Mouse (Mus musculus): ENCODE results near the gene Cmss1. TPM values are rescaled to one million over a fixed set of nuclear protein-coding genes. Genes with fewer than 3 reads are reported as not detected.

Cmss1 gene
- polyA plus RNA-seq, 1 experiment from 2014 or later: 57.2 TPM

DNA sequence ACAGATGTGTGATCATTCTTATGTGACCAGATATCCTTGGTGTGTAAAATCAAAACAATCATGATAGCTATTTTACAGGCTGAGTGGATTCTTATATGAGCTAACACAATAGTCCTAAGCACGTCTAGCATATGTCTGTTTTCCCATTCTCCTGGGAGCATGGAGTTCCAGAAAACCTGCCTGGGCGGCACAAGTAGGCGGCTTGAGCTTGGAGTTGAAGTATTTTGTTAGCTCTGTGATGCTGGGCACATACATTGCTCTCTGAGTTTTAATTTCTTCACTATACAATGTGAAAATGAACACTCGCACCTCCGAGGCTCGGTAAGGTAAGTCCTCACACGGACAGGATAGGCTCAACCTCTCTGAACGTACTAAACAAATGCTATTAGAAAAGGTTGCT, 116.0 kb downstream of the Cmss1 start:
- Histone ChIP-seq H3K27ac (no peak overlapping the region), H3K4me2 (no peak overlapping the region), H3K4me3 (no peak overlapping the region), H3K36me3 (no peaks in the 10 kb centered on the region), H3K27me3 (no peaks in the 10 kb centered on the region), H3K9me3 (no peaks in the 10 kb centered on the region), H3K9ac (no peak overlapping the region), H3K4me1 (peaks cover 20% of the 10 kb centered on the region)
- ATAC-seq (ENCODE audit: insufficient number of reproducible peaks, insufficient read depth, low FRiP score, low TSS enrichment, low read depth): no peak
- WGBS: 83% methylated on average over 8 of the region's 8 CpGs

DNA sequence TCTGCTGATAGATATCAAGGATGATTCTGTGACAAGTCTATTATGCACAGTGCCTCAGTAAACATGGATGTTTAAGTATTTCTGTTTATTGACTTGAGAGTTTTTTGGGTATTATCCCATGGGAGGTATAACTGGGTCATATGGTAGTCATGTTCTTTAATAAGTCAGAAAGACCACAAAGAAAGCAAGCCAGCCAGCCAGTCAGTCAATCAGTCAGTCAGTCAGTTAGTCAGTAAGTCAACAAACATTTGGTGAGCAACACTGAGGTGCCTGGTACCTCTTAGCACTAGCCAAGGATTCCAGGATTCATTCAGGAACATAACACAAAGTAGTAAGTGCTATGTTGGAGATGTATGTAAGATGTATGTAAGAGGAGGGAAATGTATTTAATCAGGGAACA, 118.0 kb downstream of the Cmss1 start:
- H3K4me2 ChIP-seq: no peak overlapping the region
- no peak overlapping the region for H3K27ac ChIP-seq
- H3K4me1 ChIP-seq: peaks cover 20% of the 10 kb centered on the region
- no peak overlapping the region for H3K4me3 ChIP-seq
- no peaks in the 10 kb centered on the region for H3K36me3 ChIP-seq
- no peak for ATAC-seq (ENCODE audit: insufficient number of reproducible peaks, insufficient read depth, low FRiP score, low TSS enrichment, low read depth)
- H3K9ac ChIP-seq: no peak overlapping the region
- no peaks in the 10 kb centered on the region for H3K27me3 ChIP-seq
- H3K9me3 ChIP-seq: no peaks in the 10 kb centered on the region

DNA sequence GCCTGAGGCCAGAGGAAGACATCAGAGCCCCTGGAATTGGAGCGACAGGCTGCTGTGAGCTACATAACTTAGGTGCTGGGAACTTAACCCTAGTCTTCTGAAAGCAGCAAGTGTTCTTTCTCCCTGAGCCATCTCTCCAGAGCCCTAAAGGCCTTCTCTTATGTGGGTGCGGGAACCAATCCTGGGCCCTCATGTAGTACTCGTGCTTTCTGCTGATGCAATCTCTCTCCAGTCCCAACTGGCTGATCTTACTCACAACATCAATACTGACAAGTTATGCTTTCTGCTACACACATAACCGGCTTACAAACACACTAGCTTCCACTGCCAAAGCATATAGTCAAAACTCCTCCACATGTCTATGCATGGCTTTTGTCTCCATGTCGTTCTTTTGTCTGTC, 120.4 kb downstream of the Cmss1 start:
- Histone ChIP-seq H3K27me3 (no peaks in the 10 kb centered on the region), H3K4me1 (peaks cover 20% of the 10 kb centered on the region), H3K36me3 (no peaks in the 10 kb centered on the region), H3K27ac (0 out of 2 replicates have a peak overlapping the region, but pooled peaks have one; percentile 17), H3K4me3 (no peak overlapping the region), H3K9ac (no peak overlapping the region), H3K9me3 (no peaks in the 10 kb centered on the region), H3K4me2 (no peak overlapping the region)
- 82% methylated on average over 5 of the region's 5 CpGs for WGBS
- ATAC-seq (ENCODE audit: insufficient number of reproducible peaks, insufficient read depth, low FRiP score, low TSS enrichment, low read depth): no peak

- Histone ChIP-seq H3K27ac (no peak overlapping the region), H3K9me3 (no peaks in the 10 kb centered on the region), H3K4me3 (no peak overlapping the region), H3K4me2 (no peak overlapping the region), H3K4me1 (peaks cover 20% of the 10 kb centered on the region), H3K9ac (no peak overlapping the region), H3K36me3 (no peaks in the 10 kb centered on the region), H3K27me3 (no peaks in the 10 kb centered on the region)
- WGBS: 76% methylated on average over 9 of the region's 9 CpGs
- ATAC-seq (ENCODE audit: insufficient number of reproducible peaks, insufficient read depth, low FRiP score, low TSS enrichment, low read depth): no peak
These were observed 121.4 kb downstream of the Cmss1 start for GRCm38 (mm10) chr16:57485265-57485664.

- H3K36me3 ChIP-seq: no peaks in the 10 kb centered on the region
- no peak overlapping the region for H3K9ac ChIP-seq
- 79% methylated on average over 12 of the region's 12 CpGs for WGBS
- no peak for ATAC-seq (ENCODE audit: insufficient number of reproducible peaks, insufficient read depth, low FRiP score, low TSS enrichment, low read depth)
- no peaks in the 10 kb centered on the region for H3K27me3 ChIP-seq
- no peak overlapping the region for H3K27ac ChIP-seq
- peaks cover 20% of the 10 kb centered on the region for H3K4me1 ChIP-seq
- H3K4me3 ChIP-seq: no peak overlapping the region
- no peaks in the 10 kb centered on the region for H3K9me3 ChIP-seq
- no peak overlapping the region for H3K4me2 ChIP-seq
These were observed 122.4 kb downstream of the Cmss1 start for GRCm38 (mm10) chr16:57484043-57484795.

- no peak for ATAC-seq (ENCODE audit: insufficient number of reproducible peaks, insufficient read depth, low FRiP score, low TSS enrichment, low read depth)
- Histone ChIP-seq H3K27ac (no peak overlapping the region), H3K4me1 (peaks cover 20% of the 10 kb centered on the region), H3K4me2 (no peak overlapping the region), H3K9ac (no peak overlapping the region), H3K9me3 (no peaks in the 10 kb centered on the region), H3K27me3 (no peaks in the 10 kb centered on the region), H3K4me3 (no peak overlapping the region), H3K36me3 (no peaks in the 10 kb centered on the region)
- 89% methylated on average over 2 of the region's 2 CpGs for WGBS
These were observed 123.2 kb downstream of the Cmss1 start for GRCm38 (mm10) chr16:57483503-57483902.

- Histone ChIP-seq H3K4me3 (no peak overlapping the region), H3K4me2 (no peak overlapping the region), H3K9ac (no peak overlapping the region), H3K27ac (no peak overlapping the region), H3K4me1 (peaks cover 18% of the 10 kb centered on the region), H3K36me3 (no peaks in the 10 kb centered on the region), H3K9me3 (no peaks in the 10 kb centered on the region), H3K27me3 (no peaks in the 10 kb centered on the region)
- 78% methylated on average over 4 of the region's 4 CpGs for WGBS
- no peak for ATAC-seq (ENCODE audit: insufficient number of reproducible peaks, insufficient read depth, low FRiP score, low TSS enrichment, low read depth)
These were observed 123.8 kb downstream of the Cmss1 start for GRCm38 (mm10) chr16:57482911-57483310.

DNA sequence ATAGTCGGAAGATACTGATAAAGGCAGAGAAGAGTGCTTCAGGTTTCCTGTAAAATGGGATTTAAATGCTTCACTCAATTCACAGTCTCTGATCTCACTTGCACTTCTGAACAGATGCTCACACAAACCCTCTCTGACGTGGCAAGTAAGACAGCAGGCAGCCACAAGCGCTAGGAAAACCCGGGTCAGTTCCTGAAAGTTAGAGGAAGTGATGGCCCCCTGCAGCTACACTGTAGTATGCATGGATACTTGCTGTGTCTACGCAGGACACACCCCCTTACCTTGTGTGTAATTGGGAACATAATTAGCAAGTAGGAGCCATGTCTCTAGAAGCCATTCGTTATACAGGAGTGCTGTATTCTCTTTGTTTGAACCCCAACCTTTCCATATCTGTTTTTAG, 124.4 kb downstream of the Cmss1 start:
- Histone ChIP-seq H3K27me3 (no peaks in the 10 kb centered on the region), H3K9me3 (no peaks in the 10 kb centered on the region), H3K9ac (no peak overlapping the region), H3K4me3 (no peak overlapping the region), H3K36me3 (no peaks in the 10 kb centered on the region), H3K27ac (no peak overlapping the region), H3K4me1 (peaks cover 12% of the 10 kb centered on the region), H3K4me2 (no peak overlapping the region)
- ATAC-seq (ENCODE audit: insufficient number of reproducible peaks, insufficient read depth, low FRiP score, low TSS enrichment, low read depth): no peak
- 73% methylated on average over 6 of the region's 6 CpGs for WGBS

DNA sequence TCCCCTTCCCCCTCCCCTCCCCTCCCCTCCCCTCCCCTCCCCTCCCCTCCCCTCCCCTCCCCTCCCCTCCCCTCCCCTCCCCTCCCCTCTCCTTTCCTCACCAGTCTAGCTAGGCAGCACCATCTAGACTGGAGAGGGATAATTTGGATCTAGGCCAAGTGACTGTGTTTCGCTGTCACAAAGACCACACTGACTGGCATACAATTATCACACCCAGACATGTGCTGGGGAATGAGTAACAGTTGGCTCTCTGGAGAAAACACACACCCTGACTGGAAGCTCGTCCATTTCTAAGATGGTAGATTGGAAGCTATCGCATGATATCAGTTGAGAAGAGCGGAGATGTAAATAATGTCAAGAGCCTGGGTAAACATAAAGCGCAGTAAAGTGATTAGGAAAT, 126.9 kb downstream of the Cmss1 start:
- H3K36me3 ChIP-seq: no peaks in the 10 kb centered on the region
- 0 out of 2 replicates have a peak, but pooled peaks cover 6% of the 10 kb centered on the region for H3K9me3 ChIP-seq
- ATAC-seq (ENCODE audit: insufficient number of reproducible peaks, insufficient read depth, low FRiP score, low TSS enrichment, low read depth): no peak
- no peak overlapping the region for H3K27ac ChIP-seq
- H3K27me3 ChIP-seq: no peaks in the 10 kb centered on the region
- no peak overlapping the region for H3K9ac ChIP-seq
- no peaks in the 10 kb centered on the region for H3K4me1 ChIP-seq
- no peak overlapping the region for H3K4me2 ChIP-seq
- no peak overlapping the region for H3K4me3 ChIP-seq
- WGBS: 78% methylated on average over 5 of the region's 5 CpGs

GRCm38 (mm10) chr16:57478451-57478850, 128.2 kb downstream of the Cmss1 start:
- no peaks in the 10 kb centered on the region for H3K27me3 ChIP-seq
- no peak overlapping the region for H3K9ac ChIP-seq
- H3K4me2 ChIP-seq: no peak overlapping the region
- H3K27ac ChIP-seq: no peak overlapping the region
- no peak overlapping the region for H3K4me3 ChIP-seq
- 0 out of 2 replicates have a peak, but pooled peaks cover 6% of the 10 kb centered on the region for H3K9me3 ChIP-seq
- H3K36me3 ChIP-seq: no peaks in the 10 kb centered on the region
- H3K4me1 ChIP-seq: peaks cover 7% of the 10 kb centered on the region
- no peak for ATAC-seq (ENCODE audit: insufficient number of reproducible peaks, insufficient read depth, low FRiP score, low TSS enrichment, low read depth)
- 72% methylated on average over 2 of the region's 2 CpGs for WGBS

GRCm38 (mm10) chr16:57473415-57474085, 133.1 kb downstream of the Cmss1 start:
- WGBS: 30% methylated on average over 10 of the region's 10 CpGs

DNA sequence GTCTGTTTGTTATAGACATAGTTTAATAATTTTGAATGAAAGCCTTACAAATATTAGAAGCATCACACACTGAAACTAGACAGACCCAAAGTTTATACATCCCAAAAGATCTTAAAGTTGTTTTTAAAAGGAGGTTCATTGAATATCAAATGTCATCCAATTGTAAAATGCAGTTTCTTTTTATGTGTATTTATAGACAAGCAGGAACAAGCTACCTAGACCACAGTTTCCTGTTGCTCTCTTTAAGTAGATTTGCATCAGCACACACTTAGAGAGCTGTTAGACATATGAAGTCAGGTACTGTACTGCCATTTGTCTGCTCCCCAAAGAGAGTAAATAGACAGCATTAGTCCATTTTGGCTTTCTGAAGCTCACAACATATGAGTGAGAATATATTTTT, 135.6 kb downstream of the Cmss1 start:
- no peak for ATAC-seq (ENCODE audit: insufficient number of reproducible peaks, insufficient read depth, low FRiP score, low TSS enrichment, low read depth)
- Histone ChIP-seq H3K9ac (no peak overlapping the region), H3K4me3 (no peak overlapping the region), H3K36me3 (no peaks in the 10 kb centered on the region), H3K4me1 (peaks cover 9% of the 10 kb centered on the region), H3K27ac (no peak overlapping the region), H3K9me3 (0 out of 2 replicates have a peak, but pooled peaks cover under 1% of the 10 kb centered on the region), H3K4me2 (no peak overlapping the region), H3K27me3 (no peaks in the 10 kb centered on the region)

More at GRCm38 (mm10) chr16:57473415-57474085, 133.1 kb downstream of the Cmss1 start:
- Histone ChIP-seq H3K4me3 (no peak overlapping the region), H3K9me3 (0 out of 2 replicates have a peak, but pooled peaks cover 6% of the 10 kb centered on the region), H3K27me3 (no peaks in the 10 kb centered on the region), H3K4me2 (no peak overlapping the region), H3K36me3 (no peaks in the 10 kb centered on the region), H3K4me1 (peaks cover 9% of the 10 kb centered on the region), H3K27ac (no peak overlapping the region), H3K9ac (no peak overlapping the region)
- ATAC-seq (ENCODE audit: insufficient number of reproducible peaks, insufficient read depth, low FRiP score, low TSS enrichment, low read depth): no peak

All from embryonic facial prominence, embryonic 13.5 days (tissue).